Mouse (Mus musculus) MEL (cell line): ENCODE measurements around the gene Opcml. TPM values are rescaled to one million over a fixed set of nuclear protein-coding genes. Genes with fewer than 3 reads are reported as not detected.

Experiments used
- DNase-seq: peaks from one replicate; pipeline ENCODE4 v3.0.0; 2011; ENCODE audit warnings: low read depth, low spot score
- H3K27ac ChIP-seq: 2 replicates; pipeline ENCODE4 v1.5.1; 2012; ENCODE audit warnings: low read depth, mild to moderate bottlenecking, control low read depth, low read length, moderate library complexity; ENCODE audit not compliant: control insufficient read depth
- H3K27me3 ChIP-seq, 2 experiments: fragments of 150-350 bp in 1 of 2; sonication (generic) in 1 of 2; 2 replicates each; pipeline ENCODE4 v1.6.1; 2012; ENCODE audit warnings: low read length in 2 of 2, mild to moderate bottlenecking in 2 of 2, improper control_type of control experiment in 1 of 2, moderate library complexity in 1 of 2; ENCODE audit not compliant: insufficient read depth in 2 of 2, control insufficient read depth in 1 of 2
- H3K36me3 ChIP-seq, 2 experiments: 2 replicates each; pipeline ENCODE4 v1.6.1; 2012 to 2014; ENCODE audit warnings: low read length in 2 of 2, improper control_type of control experiment in 1 of 2, inconsistent platforms in 1 of 2, mild to moderate bottlenecking in 1 of 2; ENCODE audit not compliant: insufficient read depth in 2 of 2, control insufficient read depth in 1 of 2
- H3K4me1 ChIP-seq, 2 experiments: fragments of 150-350 bp in 1 of 2; sonication (generic) in 1 of 2; 2 replicates each; pipeline ENCODE4 v1.6.1; 2012; ENCODE audit warnings: low read length in 2 of 2, improper control_type of control experiment in 1 of 2, mild to moderate bottlenecking in 1 of 2; ENCODE audit not compliant: insufficient read depth in 2 of 2, control insufficient read depth in 1 of 2
- H3K4me3 ChIP-seq, 2 experiments: fragments of 150-350 bp in 1 of 2; sonication (generic) in 1 of 2; 2 replicates each; pipeline ENCODE4 v1.5.1; 2012; ENCODE audit warnings: low read depth in 2 of 2, low read length in 2 of 2, mild to moderate bottlenecking in 2 of 2, moderate library complexity in 2 of 2, control low read depth in 1 of 2, improper control_type of control experiment in 1 of 2; ENCODE audit not compliant: control insufficient read depth in 1 of 2, insufficient read depth in 1 of 2
- H3K79me2 ChIP-seq: 2 replicates; pipeline ENCODE4 v1.6.1; 2012; ENCODE audit warnings: mild to moderate bottlenecking, low read length, moderate library complexity; ENCODE audit not compliant: control insufficient read depth, poor library complexity, insufficient read depth
- H3K9ac ChIP-seq: 2 replicates; pipeline ENCODE4 v1.6.1; 2012; ENCODE audit warnings: low read depth, mild to moderate bottlenecking, control low read depth, low read length, moderate library complexity; ENCODE audit not compliant: control insufficient read depth, poor library complexity, severe bottlenecking
- H3K9me3 ChIP-seq: fragments of 150-350 bp; sonication (generic); replicated peaks from 2 replicates; pipeline ENCODE4 v1.6.1; 2012; ENCODE audit warnings: mild to moderate bottlenecking, low read length, improper control_type of control experiment, moderate library complexity; ENCODE audit not compliant: insufficient read depth
- BHLHE40 ChIP-seq: IDR thresholded peaks from 2 replicates; pipeline ENCODE4 v1.6.1; 2012; ENCODE audit warnings: low read depth, mild to moderate bottlenecking, inconsistent platforms, low read length, improper control_type of control experiment, borderline replicate concordance
- CHD1 ChIP-seq: IDR thresholded peaks from 2 replicates; pipeline ENCODE4 v1.6.1; 2012; ENCODE audit warnings: low read depth, mild to moderate bottlenecking, inconsistent platforms, low read length, improper control_type of control experiment
- CTCF ChIP-seq, 3 experiments: IDR thresholded peaks in 2 of 3; conservative IDR thresholded peaks in 1 of 3; 2 replicates each; pipeline ENCODE4 v1.5.1; 2011 to 2012; ENCODE audit warnings: low read length in 3 of 3, low read depth in 2 of 3, mild to moderate bottlenecking in 2 of 3, improper control_type of control experiment in 1 of 3, inconsistent platforms in 1 of 3, mixed read lengths in 1 of 3, moderate library complexity in 1 of 3; ENCODE audit not compliant: control insufficient read depth in 1 of 3, insufficient read depth in 1 of 3, poor library complexity in 1 of 3, severe bottlenecking in 1 of 3
- E2F4 ChIP-seq: IDR thresholded peaks from 2 replicates; pipeline ENCODE4 v1.6.1; 2011; ENCODE audit warnings: low read depth, low read length, improper control_type of control experiment, borderline replicate concordance
- GATA1 ChIP-seq: IDR thresholded peaks from 2 replicates; pipeline ENCODE4 v1.6.1; 2011; ENCODE audit warnings: low read depth, low read length, improper control_type of control experiment
- JUND ChIP-seq: IDR thresholded peaks from 2 replicates; pipeline ENCODE4 v1.6.1; 2011; ENCODE audit warnings: low read depth, mild to moderate bottlenecking, improper control_type of control experiment, low read length
- KAT2A ChIP-seq: conservative IDR thresholded peaks from 2 replicates; pipeline ENCODE4 v1.6.1; 2012; ENCODE audit warnings: low read depth, low read length, improper control_type of control experiment, inconsistent platforms
- MXI1 ChIP-seq: IDR thresholded peaks from 2 replicates; pipeline ENCODE4 v1.6.1; 2011; ENCODE audit warnings: mild to moderate bottlenecking, low read depth, low read length, improper control_type of control experiment
- NRF1 ChIP-seq: IDR thresholded peaks from 2 replicates; pipeline ENCODE4 v1.6.1; 2014; ENCODE audit warnings: low read depth, mild to moderate bottlenecking, inconsistent platforms, low read length, improper control_type of control experiment, moderate library complexity; ENCODE audit not compliant: poor library complexity, insufficient read depth, severe bottlenecking
- POLR2A ChIP-seq, 2 experiments: IDR thresholded peaks; 2 replicates each; pipeline ENCODE4 v1.6.1; 2011 to 2012; ENCODE audit warnings: low read length in 2 of 2, mild to moderate bottlenecking in 2 of 2, control low read depth in 1 of 2, improper control_type of control experiment in 1 of 2, low read depth in 1 of 2, moderate library complexity in 1 of 2; ENCODE audit not compliant: control insufficient read depth in 1 of 2, insufficient read depth in 1 of 2, poor library complexity in 1 of 2
- POLR2AphosphoS2 ChIP-seq: IDR thresholded peaks from 2 replicates; pipeline ENCODE4 v1.6.1; 2011; ENCODE audit warnings: low read length, improper control_type of control experiment
- RAD21 ChIP-seq: IDR thresholded peaks from 2 replicates; pipeline ENCODE4 v1.6.1; 2011; ENCODE audit warnings: mild to moderate bottlenecking, low read depth, low read length, improper control_type of control experiment
- SIN3A ChIP-seq: IDR thresholded peaks from 2 replicates; pipeline ENCODE4 v1.6.1; 2012; ENCODE audit warnings: low read length, improper control_type of control experiment, inconsistent platforms
- UBTF ChIP-seq: IDR thresholded peaks from 2 replicates; pipeline ENCODE4 v1.6.1; 2012; ENCODE audit warnings: low read depth, mild to moderate bottlenecking, inconsistent platforms, low read length, improper control_type of control experiment, moderate library complexity, borderline replicate concordance; ENCODE audit not compliant: insufficient read depth
- ZC3H11A ChIP-seq: IDR thresholded peaks from 2 replicates; pipeline ENCODE4 v1.6.1; 2012; ENCODE audit warnings: low read depth, mild to moderate bottlenecking, inconsistent platforms, low read length, improper control_type of control experiment
- ZNF384 ChIP-seq: IDR thresholded peaks from 2 replicates; pipeline ENCODE4 v1.6.1; 2012; ENCODE audit warnings: low read depth, mild to moderate bottlenecking, inconsistent platforms, low read length, improper control_type of control experiment
- polyA plus RNA-seq, 2 experiments: library from polyadenylated mRNA; stranded (reverse) in 1 of 2; unstranded in 1 of 2; fragments of >175 nt in 1 of 2; fragments of >200 nt in 1 of 2; gene quantifications; 2 replicates each; pipeline versions ENCODE4 v1.2.1 to v1.2.4; 2012; ENCODE audit warnings: low replicate concordance in 2 of 2, low read depth in 1 of 2; ENCODE audit not compliant: insufficient read length in 2 of 2, insufficient read depth in 1 of 2, missing spikeins in 1 of 2
- total RNA-seq: library from RNA; depleted of rRNA; stranded (reverse); fragments of 300-350 nt; gene quantifications from 2 replicates; pipeline ENCODE4 v1.2.3, GENCODE M21; 2012; rRNA removed

Opcml gene
- not detected in 2 replicates for total RNA-seq
- not detected for polyA plus RNA-seq

DNA sequence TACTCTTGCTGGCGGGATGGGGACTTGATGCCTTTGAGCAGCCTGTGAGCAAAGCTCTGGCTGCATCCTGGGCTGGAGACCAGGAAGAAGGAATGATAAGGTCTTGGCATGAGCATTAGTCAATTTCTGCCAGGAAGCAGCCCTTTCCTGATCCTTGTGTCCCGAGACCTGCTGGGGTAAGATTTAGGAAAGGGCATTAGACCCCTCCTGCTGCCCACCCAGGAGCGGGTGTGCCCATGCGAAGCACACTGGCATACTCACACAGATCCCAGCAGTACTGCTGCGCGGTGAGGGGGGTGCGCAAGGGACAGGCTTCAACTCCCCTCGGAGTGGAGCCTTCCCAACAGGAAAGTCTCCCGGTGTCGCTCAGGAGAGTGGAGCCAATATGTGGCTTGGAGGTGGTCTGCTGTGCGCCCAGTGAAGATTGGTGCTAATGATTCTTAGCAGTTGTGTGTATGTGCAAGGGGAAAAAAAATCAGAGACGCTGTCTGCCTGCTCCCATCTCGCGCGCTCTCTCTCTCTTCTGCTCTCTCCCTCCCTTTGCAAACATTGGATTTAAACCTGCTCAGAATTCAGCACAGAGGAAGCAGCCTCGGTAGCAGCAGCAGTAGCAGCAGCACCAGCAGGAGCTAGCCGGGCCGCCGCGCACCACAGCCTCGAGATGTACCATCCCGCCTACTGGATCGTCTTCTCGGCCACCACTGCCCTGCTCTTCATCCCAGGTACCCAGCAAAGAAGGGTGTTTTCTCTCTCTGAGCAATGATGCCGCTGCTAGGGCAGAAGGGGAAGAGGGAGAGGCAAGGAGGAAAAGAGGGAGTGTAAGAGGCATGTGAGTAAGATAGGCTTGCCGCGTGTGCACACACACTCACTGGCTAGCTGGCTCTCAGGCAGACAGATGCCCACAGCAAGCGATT lies at the start of gene Opcml:
Gene Opcml (plus strand): TSS at position 51 of the 914 bp plus-strand sequence.
- no peaks in the 10 kb centered on the region for H3K79me2 ChIP-seq
- no peaks in the 10 kb centered on the region for H3K36me3 ChIP-seq
- no peaks in the 10 kb centered on the region for H3K4me1 ChIP-seq
- no peaks in the 10 kb centered on the region for H3K27me3 ChIP-seq
- H3K4me3 ChIP-seq: no peak within 1 kb of the TSS
- H3K9ac ChIP-seq: no peak within 1 kb of the TSS
- H3K27ac ChIP-seq: no peak within 1 kb of the TSS
- no peak for TF ChIP-seq E2F4
- no peak for TF ChIP-seq CTCF (IDR thresholded peaks at IDR 0.05 in 2 of 3, conservative IDR thresholded peaks at IDR 0.05 in 1 of 3; ENCODE audit: control insufficient read depth in 1 of 3, insufficient read depth in 1 of 3, low read depth in 2 of 3, low read length in 3 of 3, poor library complexity in 1 of 3, severe bottlenecking in 1 of 3)
- TF ChIP-seq SIN3A: no peak
- TF ChIP-seq CHD1: no peak
- TF ChIP-seq POLR2A (IDR thresholded peaks at IDR 0.05; ENCODE audit: control insufficient read depth in 1 of 2, insufficient read depth in 1 of 2, low read depth in 1 of 2, low read length in 2 of 2, poor library complexity in 1 of 2): no peak
- TF ChIP-seq MXI1: no peak
- TF ChIP-seq RAD21: no peak
- no peak for TF ChIP-seq GATA1
- no peak for TF ChIP-seq ZNF384
- no peak for TF ChIP-seq BHLHE40
- TF ChIP-seq POLR2AphosphoS2: no peak
- TF ChIP-seq, all 39 proteins: peak for 0
- no peak for DNase-seq
- no peaks in the 10 kb centered on the region for H3K9me3 ChIP-seq

GRCm38 (mm10) chr9:27758709-27759108 lies 31.9 kb upstream of the Opcml start:
- no peak overlapping the region for H3K4me3 ChIP-seq
- TF ChIP-seq UBTF (no peak), POLR2AphosphoS2 (no peak), KAT2A (no peak), ZC3H11A (no peak), JUND (no peak), RAD21 (no peak), NRF1 (no peak)
- no peaks in the 10 kb centered on the region for H3K4me1 ChIP-seq

More at GRCm38 (mm10) chr9:27758709-27759108, 31.9 kb upstream of the Opcml start:
- Histone ChIP-seq H3K9me3 (no peaks in the 10 kb centered on the region), H3K27me3 (no peaks in the 10 kb centered on the region), H3K27ac (no peak overlapping the region), H3K9ac (no peak overlapping the region), H3K79me2 (no peaks in the 10 kb centered on the region), H3K36me3 (no peaks in the 10 kb centered on the region)
- DNase-seq: no peak
